Mouse (Mus musculus) cortical plate, adult 2 months (tissue): ENCODE data around the gene Patj. TPM values are rescaled to one million over a fixed set of nuclear protein-coding genes. Genes with fewer than 3 reads are reported as not detected.

ENCODE experiments used
- H3K27ac ChIP-seq: fragments of 200-500 bp; 2 replicates; pipeline ENCODE4 v1.5.1; 2012; ENCODE audit warnings: low read length, control low read depth, inconsistent platforms; ENCODE audit not compliant: insufficient read depth
- H3K4me1 ChIP-seq: fragments of 200-500 bp; 2 replicates; pipeline ENCODE4 v1.6.1; 2011; ENCODE audit warnings: low read length; ENCODE audit not compliant: control insufficient read depth, insufficient read depth
- H3K4me3 ChIP-seq: fragments of 200-500 bp; 2 replicates; pipeline ENCODE4 v1.5.1; 2011; ENCODE audit warnings: mild to moderate bottlenecking, low read length, control low read depth; ENCODE audit not compliant: insufficient read depth
- CTCF ChIP-seq: fragments of 200-500 bp; IDR thresholded peaks from 2 replicates; pipeline ENCODE4 v1.5.1; 2011; ENCODE audit warnings: mild to moderate bottlenecking, control low read depth, low read length; ENCODE audit not compliant: insufficient read depth; ENCODE audit errors: extremely low read depth
- POLR2A ChIP-seq: fragments of 200-500 bp; IDR thresholded peaks from 2 replicates; pipeline ENCODE4 v1.6.1; 2011; ENCODE audit warnings: mild to moderate bottlenecking, low read length, control low read depth; ENCODE audit not compliant: insufficient read depth; ENCODE audit errors: extremely low read depth
- polyA plus RNA-seq: library from polyadenylated mRNA; depleted of rRNA; stranded (reverse); fragments of >200 nt; gene quantifications from 2 replicates; pipeline ENCODE4 v1.2.3, GENCODE M21; 2012; rRNA removed

Gene Patj
- polyA plus RNA-seq, 1 experiment = 6.0 TPM

DNA sequence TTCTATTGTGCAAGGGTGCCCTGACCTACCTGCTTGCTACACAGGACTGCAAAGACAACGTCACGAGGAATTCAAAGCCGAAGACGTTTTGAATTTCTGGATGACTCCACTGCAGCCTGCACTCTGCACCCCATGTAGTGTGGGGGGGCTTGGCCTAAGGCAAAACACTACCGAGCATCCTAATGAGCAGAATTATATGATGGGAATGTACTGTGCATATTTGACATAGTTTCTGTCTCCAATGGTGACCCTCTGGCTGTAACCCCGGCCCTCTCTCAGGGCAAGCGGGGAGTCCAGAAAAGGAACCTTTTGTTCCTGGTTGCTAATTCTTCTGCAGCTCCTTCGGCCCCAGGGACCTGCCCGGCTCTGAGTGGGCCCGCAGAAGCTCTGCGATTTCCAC is 360.6 kb downstream of the Patj start:
- TF ChIP-seq POLR2A = no peak
- TF ChIP-seq CTCF = no peak

DNA sequence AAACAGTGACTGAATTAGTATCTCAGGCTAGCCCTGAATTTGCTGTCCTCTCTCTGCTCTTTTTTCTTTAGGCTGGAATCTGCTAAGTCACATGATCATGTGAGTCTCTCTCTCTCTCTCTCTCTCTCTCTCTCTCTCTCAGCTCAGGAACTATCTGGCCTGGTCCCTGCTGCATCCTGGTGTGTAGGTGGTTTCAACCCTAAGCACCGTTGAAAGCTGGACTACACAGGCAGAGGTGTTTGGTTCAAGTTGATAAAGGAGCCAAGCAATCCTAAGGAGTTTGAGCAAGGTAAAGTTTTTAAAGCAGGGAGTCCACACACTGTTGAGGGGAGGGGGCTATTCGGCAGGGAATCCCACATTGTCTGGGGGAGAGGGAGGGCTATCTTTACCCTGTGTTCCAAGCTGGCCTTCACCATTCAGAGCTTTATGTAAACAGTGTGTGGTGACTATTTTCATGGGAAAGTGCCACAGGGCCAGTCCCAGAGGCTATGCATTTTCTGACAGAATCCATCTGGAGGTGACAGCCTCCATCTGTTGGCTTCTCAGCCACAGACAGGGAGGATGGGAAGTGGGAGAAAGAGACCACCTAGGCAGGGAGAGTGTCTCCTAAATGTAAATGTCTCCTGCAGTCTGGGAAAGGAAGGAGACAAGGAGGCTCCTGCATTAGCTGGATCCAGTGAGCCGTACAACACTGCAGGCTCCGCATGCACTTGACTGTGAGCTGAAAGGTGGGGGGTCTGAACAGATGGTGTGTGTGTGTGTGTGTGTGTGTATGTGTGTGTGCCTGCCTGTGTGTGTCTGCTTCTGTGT is 362.6 kb downstream of the Patj start:
- no peak overlapping the region for H3K27ac ChIP-seq
- no peaks in the 10 kb centered on the region for H3K4me1 ChIP-seq
- no peak overlapping the region for H3K4me3 ChIP-seq
- TF ChIP-seq CTCF (no peak), POLR2A (no peak)

More for the DNA sequence above, 360.6 kb downstream of the Patj start:
- no peaks in the 10 kb centered on the region for H3K4me1 ChIP-seq
- no peak overlapping the region for H3K27ac ChIP-seq
- H3K4me3 ChIP-seq = no peak overlapping the region

DNA sequence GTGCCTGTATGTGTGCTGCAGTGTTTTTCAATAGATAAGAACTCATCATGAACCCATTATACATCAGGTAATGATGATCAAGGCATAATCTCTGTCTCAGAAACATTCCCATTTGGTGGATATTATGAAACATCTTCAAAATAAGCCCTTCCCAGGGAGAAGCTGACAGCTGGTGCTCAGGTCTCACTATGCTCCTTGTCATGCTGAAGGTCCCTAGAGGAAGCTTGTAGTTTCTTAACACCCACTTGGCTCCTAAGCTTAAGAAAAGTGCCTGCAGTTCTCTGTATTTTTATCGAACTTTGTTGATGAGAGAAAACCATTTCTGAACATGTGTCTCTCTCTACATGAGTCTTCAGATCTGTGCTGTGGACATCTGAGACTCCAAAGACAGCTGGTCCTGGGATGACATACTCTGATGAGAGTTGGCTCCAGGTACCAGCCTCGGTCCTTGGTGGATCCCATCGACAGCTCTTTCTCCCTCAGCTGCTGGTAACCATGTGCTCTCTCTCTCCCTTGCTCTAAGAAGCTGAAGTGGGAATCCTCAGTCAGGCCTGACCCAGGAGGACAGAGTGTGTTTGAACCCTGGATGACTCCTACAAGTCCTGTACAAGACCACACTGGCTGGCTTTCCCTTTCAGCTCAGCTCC is 363.4 kb downstream of the Patj start:
- H3K27ac ChIP-seq = no peak overlapping the region
- H3K4me1 ChIP-seq = no peaks in the 10 kb centered on the region
- no peak overlapping the region for H3K4me3 ChIP-seq
- no peak for TF ChIP-seq POLR2A
- no peak for TF ChIP-seq CTCF

DNA sequence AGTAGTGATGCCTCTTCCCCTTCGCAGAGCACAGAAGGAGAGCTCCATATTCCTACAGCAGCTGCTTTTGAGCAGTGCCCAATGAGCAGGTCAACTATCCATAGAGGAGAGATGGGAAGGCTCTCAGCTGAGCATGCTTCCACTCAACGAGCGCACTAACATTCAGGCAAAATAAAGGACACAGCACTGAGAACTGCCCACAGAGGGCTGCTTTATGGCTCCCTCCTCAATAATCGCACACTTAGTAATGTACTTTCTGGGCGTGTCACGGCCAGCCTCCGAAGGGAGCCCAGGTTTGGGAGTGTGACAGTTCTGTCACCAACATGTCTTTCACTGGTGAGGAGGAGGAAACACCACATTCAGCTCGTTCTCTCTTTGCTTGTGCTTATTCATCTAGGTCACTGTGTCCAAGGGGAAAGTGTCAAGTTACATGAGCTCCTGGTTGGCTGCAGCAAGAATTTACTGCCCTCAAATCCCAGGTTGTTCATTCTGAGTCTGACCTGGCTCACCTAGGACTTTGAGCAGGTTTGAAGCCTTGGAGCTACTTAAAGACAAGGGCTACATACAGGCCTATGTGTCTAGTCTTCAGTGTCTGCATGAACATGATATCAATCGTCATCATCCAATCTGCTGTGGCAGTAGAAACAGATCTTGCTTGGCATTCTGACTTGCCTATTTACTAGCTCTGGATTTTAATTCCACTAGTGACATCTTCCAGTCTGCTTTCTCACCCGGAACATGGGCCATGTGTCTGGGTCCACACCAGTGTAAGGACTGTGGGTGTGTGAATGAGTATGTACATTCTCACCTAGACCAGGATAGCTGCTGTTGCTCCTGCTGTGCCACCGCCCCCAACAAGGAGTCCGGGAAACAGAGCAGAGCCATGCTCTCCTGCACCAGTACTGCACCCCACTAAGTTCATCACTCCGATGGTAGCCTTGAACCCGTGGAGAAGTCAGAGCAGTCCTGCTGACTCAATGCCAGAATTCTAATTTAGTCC is 371.8 kb downstream of the Patj start:
- no peak overlapping the region for H3K27ac ChIP-seq
- no peak overlapping the region for H3K4me3 ChIP-seq
- TF ChIP-seq CTCF = no peak
- TF ChIP-seq POLR2A = no peak
- H3K4me1 ChIP-seq = no peaks in the 10 kb centered on the region

Other genes starting within 250 kb of the Patj start
- 50.9 and 58.5 TPM in 2 replicates for gene Tm2d1, start 12.5 kb upstream of the Patj start, polyA plus RNA-seq